Mouse (Mus musculus) heart, adult 2 months (tissue): ENCODE data around the gene Agpat2.

Source experiments
- CTCF ChIP-seq: fragments of 200-600 bp; IDR thresholded peaks from 2 replicates; pipeline ENCODE4 v1.8.1; 2022; ENCODE audit warnings: antibody characterized with exemption, mild to moderate bottlenecking, moderate library complexity
- POLR2A ChIP-seq: fragments of 200-500 bp; IDR thresholded peaks from 2 replicates; pipeline ENCODE4 v1.6.1; 2011; ENCODE audit warnings: mild to moderate bottlenecking, low read depth, low read length, control low read depth; ENCODE audit not compliant: insufficient read depth

GRCm38 (mm10) chr2:26615459-26616124 lies 11.4 kb upstream of the Agpat2 start:
- TF ChIP-seq POLR2A (no peak), CTCF (no peak)
